Mouse (Mus musculus) embryo, embryonic 10 days (tissue): ENCODE measurements around the gene Tmem59l.
"Not testable (repeated sequence)": the region's sequence is repeated elsewhere in the genome, so short reads cannot be mapped to it uniquely, and the experiment has no call there.

Experiments
- DNase-seq: peaks from one replicate; pipeline ENCODE4 v3.0.0-alpha.2; 2015; ENCODE audit warnings: low spot score

Tmem59l gene

DNA sequence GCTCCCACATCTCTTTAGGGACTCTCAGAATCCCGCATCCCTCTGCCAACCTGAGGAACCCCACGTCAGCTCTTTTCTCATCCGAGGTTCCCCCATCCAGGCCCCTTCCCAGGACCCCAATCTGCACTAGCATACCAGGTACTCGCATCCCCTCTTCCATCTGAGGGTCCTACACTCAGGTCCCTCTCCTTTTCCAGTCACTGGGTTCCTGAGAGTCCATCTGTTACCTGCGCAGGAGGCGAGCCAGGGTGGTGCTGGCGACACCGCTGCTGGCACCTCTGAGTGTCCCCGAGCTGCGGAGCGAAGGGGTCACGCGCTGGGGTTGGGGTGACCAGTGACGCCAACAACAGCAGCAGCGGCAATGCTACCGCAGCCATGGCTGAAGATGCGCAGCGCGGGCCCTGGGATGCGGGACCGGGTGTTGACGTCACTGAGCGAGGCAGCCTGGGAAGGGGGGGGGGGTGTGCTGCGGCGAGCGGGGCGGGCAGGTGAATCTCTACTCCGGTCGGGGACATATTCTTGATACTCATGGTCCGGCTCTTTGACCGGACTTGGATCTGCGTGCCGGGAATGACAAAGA lies at the start of gene Tmem59l:
TSS of gene Tmem59l (minus strand) at position 418 of the 580 bp plus-strand sequence.
- no peak for DNase-seq

DNA sequence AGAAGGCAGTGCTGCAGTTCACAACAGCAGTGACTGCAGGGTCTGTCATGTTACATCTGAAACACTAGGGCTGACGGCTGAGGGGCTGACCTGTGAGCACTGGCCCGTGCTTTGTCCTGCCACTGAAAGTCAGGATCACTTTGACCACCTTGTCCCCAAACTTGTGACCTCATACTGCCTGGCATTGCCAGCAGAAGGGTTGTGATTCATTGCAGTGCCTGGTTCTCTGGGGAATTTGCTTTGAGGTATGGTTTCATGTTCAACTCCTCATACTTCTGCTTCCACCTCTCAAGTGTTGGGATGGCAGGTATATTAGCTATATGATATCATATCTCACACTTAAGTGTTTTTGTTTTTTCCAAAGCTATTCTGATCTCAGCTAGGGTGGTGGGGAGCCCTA lies 48.5 kb upstream of the Tmem59l start:
- no peak for DNase-seq

DNA sequence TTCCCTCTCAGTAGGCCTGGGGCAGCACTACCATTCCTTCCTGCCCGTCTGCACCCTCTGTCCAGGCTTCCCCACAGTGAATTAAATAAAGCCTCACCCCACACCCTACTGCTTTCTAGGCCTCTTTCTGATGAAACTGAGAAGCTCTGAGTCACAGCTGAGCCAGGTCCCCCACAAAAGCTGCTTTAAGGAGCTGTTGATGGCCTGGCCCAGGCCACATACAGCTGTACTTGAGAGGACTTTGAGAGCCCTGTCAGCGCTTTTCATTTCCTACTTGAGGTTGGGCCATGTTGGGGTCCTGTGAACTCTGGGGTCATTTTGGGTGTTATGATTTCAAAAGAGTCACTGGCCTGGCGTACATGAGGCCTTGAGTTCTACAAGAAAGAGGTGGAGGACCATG lies 48.1 kb upstream of the Tmem59l start:
- DNase-seq, result no peak

DNA sequence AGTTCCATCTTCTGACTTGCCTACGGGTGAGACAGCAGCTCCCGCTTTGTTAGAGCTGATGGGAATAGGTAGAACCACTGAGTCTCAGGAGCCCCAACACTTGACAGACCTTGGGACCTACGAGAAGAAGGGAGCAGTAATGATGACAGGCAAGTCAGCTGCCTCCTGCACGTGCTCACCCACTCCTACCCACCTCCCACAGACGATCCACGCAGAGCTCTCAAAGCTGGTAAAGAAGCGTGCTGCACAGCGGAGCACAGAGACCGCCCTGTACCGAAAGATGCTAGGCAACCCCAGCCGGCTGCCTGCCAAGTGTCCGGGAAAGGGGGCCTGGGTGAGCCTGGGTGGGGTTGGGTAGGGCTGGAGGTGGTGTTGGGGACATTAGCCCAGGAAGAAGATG lies 47.1 kb upstream of the Tmem59l start:
- no peak for DNase-seq

DNA sequence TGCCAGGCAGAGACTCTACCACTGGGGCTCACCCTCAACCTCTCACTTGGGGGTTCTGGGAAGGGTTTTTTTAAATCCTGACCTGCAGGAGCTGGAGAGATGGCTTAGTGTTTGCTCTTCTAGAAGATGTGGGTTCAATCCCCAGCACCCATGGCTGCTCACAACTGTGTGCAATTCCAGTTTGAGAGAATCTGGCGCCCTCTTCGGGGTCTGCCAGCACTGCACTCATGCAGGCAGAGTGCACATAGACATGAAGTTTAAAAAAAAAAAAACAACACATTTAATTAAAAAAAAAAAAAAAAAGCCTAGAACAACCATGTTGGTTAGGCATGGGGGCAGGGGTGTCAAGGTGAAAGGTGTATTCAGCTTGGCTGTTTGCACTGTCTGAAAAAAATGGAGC lies 43.2 kb upstream of the Tmem59l start:
- no peak for DNase-seq

DNA sequence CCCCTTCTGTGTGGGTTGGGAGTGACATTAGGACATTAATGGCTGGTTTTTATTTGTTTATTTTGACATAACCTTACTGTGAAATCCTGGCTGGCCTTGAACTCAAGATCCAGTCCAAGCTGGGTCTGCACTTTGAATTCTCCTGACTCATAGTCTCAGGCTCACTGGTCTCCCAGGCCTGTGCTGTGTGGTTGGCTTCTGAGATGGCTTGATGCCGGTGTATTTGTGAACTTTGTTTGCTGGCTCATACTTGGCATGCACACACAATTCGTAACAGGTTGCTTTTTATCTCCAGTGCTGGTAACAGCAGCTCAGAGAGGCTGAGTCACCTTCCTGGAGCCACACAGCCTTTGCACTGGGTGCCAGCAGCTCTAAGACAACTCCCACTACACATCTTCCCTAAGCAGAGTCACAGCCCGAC lies 42.6 kb upstream of the Tmem59l start:
- DNase-seq, result no peak

DNA sequence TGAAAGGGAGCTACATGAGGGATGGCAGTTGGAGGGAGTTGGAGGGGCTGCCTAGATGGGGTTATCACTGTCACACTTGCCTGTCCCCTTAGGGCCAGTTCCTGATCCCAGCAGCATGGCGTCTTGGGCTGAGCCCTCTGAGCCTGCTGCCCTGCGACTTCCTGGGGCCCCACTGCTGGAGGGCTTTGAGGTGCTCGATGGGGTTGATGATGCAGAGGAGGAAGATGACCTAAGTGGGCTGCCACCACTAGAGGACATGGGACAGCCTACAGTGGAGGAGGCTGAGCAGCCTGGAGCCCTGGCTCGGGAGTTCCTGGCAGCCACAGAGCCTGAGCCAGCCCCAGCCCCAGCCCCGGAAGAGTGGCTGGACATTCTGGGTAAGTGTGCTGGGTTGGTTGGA lies 42.1 kb upstream of the Tmem59l start:
- no peak for DNase-seq

DNA sequence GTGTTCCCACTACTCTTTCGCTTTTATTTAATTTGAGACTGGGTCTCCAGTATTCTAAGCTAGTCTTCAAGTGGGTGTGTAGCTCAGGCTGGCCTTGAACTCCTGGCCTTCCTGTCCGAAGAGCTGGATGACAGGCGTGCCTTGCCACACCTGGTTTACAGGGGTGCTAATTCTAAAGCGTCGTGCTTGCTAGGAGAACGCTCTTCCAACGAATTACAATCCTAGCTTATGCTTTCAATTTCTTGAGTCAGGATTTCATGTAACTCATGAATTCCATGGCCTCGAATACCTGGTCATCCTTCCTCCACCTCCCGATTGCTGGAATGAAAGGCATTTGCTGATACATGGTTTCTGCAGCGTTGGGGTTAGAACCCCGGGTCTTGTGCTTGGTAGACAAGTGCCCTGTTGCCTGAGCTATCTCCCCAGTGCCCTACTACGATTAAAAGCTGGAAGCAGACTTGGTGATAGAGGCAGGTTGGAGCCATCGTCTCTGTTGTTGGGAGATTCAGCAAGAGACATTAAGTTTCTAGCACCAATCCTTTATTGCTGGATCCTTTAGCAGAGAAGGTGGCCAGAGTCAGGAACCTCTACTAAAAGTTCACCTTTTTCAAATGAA lies 41.1 kb upstream of the Tmem59l start:
- DNase-seq, result no peak

DNA sequence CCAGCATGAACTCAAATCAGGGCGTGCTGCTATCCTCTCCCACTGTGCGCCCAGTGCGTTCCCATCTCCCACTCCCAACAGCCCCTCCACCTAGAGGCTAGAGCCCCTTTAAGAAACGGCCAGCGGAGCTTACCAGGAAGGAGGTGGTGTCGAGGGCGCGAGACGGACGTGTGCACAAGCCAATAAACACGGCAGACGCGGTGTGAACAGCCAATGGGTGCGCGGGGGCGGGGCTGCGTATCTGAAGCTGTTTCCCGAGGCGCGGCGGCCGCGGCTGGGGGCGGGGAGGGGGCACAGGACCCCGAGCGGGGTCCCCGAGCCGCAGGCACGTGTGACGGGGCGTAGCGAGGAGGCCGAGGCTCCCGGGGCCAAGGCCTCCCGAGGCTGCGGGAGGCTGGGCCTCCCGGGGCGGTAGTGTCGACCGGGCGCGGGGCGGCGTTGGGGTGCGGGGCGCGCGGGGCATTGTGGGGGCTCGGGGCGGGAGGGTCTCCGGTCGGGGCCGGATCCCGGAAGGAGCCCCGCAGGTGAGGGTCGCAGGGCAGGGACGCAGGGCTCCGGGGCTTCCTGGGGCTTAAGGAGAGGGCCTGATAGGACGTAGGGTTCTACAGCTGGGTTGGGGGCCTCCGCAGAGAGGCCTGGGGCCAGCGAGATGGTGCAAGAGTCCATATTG lies 40.5 kb upstream of the Tmem59l start, which contains the start of the genes Fkbp8 and Kxd1:
TSS of gene Fkbp8 (plus strand) at position 213 of the 670 bp plus-strand sequence.
TSS of gene Kxd1 (minus strand) at position 445 of the 670 bp plus-strand sequence.
- DNase-seq, result peak; percentile 99

DNA sequence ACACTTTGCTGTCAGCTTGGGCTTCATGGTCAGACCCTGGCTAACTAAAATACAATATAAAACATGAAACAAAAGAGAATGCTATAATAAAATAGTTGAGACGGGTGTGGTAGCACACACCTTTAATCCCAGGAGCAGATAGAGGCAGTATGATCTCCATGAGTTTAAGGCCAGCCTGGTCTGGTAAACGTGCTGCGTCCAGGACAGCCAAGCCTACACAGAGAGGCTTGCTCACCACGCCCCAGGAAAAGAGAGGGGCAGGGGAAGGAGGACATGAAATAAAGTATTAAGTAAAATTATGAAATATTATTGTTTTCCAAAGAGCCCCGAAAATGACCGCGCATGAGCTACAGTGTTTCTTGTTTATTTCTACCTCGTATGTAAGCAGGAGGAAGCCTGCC lies 40.0 kb upstream of the Tmem59l start:
- DNase-seq, result no peak

DNA sequence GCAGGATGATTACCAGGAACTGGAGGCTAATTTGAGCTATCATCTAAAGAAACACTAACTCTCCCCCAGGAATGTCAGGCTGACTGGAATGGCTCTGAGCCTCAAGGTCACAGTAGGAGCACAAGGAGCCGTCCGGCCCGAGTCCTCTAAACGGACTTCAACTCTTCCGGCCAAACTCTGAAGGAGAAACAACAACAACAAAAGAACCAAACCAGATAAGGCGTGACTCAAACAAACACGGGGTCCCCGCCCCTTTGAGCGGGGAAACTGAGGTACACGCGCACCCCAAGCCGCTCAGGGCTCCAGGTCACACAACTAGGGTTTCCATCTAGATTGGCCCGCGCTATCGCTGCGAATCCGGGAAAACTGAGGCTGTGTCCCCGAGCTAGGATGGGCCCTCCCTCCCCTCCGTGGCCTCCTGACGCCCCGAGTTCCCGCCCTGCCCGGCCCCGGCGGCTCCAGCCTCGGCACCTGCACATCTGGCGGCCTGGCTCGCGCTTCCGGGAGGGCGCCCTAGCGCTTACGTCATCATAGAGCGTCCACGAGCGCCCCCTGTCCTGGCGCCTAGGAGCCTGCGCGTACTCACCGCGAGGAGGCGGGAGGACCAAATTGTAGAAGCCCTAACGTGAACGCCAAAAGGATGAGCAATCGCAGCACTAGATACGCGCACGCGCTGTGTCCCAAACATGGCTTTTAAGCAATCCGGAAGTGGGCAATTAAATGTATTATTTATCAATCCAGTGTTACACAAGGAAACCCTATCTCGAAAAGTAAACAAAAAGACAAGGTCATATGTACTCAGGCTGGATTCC lies 35.6 kb upstream of the Tmem59l start:
- peak; percentile 99 for DNase-seq

DNA sequence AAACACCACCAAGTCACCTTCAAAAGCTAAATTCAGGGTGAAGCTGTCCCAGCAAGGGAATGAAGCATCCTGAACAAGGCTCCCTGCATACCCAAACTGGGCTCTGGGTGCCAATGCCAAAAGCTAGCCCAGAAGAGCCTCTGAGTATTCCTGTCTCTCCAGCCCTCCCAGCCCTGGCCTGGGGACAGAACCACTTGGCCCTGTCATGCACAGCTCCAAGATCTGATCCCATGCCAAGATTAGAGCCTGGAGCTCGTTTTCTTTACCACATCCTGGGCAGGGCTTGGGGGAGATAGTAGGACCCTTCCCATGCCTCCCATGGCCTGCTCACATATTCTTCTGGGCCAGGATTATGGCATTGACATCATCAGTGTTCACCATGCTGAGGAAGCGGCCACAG lies 32.4 kb upstream of the Tmem59l start:
- no peak for DNase-seq

DNA sequence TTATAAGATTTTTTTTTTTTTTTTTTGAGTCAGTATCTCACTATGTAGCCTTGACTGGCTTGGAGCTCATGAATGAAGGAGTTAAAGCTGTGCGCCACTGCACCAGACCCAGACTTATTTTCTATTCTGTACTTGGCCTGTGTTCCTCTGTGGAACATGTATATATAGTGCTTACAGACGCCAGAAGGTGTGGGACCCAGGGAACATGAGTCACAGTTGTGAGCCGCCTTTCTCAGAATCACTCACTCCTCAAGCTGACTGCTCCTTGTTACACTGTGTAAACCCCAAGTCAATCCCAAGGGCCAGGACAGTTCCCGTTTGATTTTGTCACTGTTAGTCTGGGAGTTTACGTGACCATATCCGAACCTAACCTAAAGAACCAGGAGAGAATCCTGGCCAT lies 31.9 kb upstream of the Tmem59l start:
- no peak for DNase-seq

DNA sequence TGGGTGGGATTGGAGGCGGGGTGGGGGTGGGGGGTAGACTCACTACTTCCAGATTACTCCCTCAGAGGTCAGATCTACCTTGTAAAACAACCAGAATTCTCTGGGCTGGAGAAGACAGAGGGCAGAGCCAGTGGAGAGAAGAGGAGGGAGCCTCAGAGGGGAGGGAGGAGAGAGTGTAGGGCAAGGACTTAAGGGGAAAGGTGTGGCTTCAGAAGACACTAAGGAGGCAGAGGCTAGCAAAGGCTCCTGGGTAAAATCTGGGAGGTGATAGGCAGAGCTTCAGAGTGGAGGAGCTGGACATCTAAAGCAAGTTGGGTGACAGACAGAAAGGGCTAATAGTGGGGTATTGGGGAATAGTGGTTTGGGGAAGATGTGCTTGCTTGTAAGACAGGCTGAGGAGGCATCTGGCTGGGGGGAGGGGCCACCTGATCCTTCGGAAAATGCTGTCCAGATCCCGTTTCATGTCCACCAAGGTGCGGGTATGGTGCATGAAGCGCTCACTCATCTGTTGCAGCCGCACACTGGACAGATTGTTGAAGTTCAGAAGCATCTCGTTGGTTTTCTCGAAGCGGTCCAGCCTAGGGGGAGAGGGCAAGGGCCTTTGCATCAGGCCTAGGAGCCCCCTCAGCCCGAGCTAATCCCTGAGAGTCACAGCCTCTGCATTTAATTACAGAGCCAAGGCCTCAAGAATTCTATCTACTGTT lies 30.9 kb upstream of the Tmem59l start:
- no peak for DNase-seq

DNA sequence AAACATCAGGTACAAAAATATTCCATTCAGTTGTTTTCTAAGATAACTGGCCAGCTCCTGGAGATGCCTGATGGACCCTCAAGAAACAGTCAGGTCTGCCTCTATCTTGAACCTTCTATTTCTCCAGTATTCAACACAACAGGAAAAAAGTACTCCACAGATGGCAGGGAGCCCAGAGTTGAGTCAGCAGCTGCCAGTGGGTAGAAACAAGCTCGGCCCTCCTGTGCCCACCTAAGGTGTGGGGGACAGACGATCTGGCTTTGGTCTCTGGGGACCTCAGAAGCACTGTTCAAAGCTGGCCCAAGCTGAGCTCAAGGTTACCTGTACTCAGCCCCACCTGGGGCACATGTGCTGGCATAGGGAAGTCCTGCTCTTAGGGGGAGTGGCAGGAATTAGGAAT lies 26.3 kb upstream of the Tmem59l start:
- no peak for DNase-seq

DNA sequence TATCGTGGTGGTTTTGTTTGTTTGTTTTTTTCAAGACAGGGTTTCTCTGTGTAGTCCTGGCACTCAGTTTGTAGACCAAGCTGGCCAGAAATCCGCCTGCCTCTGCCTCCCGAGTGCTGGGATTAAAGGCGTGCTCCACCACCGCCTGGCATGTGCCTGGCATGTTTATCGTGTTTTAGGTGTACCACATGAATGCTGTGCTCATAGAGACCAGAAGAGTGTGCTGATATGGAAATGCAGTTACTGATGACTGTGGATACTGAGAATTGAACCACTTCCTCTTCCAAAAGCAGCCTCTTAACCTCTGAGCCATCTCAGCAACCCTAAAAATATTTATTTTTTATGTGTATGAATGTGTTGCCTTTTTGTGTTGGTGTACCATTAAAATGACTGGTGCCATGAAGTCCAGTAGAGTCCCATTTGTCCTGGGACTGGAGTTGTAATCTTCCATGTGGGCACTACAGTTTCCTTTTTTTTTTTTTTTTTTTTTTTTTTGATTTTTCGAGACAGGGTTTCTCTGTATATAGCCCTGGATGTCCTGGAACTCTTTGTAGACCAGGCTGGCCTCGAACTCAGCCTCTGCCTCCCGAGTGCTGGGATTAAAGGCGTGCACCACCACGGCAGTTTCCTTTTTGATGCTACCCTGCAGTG lies 25.2 kb upstream of the Tmem59l start:
- DNase-seq, result no peak

DNA sequence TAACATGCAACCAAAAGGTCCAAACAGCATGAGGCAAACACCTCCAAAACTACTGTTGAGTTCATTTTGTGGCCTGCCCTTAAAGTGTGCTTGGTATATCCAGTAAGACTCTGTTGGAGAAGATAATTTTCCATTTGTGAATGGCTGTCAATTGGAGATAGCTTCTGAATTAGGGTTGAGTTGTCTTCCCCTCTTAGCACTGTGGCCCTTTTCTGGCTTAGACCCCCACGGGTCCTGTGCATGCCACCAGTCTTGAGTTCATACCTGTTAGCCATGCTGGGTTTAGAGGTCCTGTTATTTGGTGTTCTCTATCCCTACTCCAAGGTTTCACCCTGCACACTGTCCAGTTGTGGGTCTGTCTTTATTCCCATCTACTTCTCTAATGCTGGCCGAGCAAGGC lies 24.6 kb upstream of the Tmem59l start:
- DNase-seq, result no peak

DNA sequence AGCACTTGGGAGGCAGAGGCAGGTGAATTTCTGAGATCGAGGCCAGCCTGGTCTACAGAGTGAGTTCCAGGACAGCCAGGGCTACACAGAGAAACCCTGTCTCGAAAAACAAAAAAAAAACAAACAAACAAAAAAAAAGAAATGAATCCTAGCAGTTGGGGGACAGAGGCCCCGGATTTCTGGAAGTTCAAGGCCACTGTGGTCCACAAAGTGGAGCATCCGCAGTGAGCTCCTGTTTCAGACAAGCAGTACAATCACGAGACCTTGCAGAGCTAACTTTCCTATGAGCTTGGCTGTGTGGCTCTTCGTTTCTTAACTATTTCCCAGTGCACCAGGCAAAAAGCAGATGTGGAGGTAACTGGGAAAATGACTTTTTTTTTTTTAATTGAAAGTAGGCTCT lies 24.0 kb upstream of the Tmem59l start:
- DNase-seq, result not testable (repeated sequence)

DNA sequence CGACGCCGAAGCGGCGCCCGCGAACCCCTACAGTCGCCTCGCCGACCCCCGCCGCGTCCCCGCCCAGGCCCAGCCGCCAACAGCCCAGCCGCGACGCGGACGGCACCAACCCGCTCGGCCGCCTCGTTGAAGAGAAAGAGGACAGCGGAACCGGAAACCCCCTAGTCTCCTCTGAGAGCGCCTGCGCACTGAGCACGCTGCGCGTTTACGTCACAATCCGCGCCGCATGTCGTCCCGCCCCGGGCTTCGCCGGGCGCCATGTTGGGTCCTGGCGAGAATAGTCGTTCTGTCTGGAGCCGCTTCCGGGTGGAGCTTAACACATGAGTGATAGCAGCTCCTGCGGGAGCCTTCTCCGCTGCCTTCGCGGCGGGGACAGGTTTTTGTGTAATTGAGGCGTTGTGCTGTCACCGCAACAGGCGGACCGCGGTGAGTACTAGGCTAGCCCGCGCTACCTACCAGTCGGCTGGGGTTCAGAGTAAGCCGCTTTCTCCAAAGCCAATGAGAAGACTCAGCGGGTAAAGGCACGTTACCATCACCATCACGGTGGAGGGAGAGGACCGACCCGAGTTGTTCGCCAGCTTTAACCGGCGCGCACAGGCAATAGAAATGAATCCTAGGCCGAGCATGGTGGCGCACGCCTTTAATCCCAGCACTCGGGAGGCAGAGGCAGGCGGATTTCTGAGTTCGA lies 23.2 kb upstream of the Tmem59l start, which contains the start of gene Uba52:
TSS of gene Uba52 (minus strand) at position 574 of the 688 bp plus-strand sequence.
- peak; percentile 99 for DNase-seq

DNA sequence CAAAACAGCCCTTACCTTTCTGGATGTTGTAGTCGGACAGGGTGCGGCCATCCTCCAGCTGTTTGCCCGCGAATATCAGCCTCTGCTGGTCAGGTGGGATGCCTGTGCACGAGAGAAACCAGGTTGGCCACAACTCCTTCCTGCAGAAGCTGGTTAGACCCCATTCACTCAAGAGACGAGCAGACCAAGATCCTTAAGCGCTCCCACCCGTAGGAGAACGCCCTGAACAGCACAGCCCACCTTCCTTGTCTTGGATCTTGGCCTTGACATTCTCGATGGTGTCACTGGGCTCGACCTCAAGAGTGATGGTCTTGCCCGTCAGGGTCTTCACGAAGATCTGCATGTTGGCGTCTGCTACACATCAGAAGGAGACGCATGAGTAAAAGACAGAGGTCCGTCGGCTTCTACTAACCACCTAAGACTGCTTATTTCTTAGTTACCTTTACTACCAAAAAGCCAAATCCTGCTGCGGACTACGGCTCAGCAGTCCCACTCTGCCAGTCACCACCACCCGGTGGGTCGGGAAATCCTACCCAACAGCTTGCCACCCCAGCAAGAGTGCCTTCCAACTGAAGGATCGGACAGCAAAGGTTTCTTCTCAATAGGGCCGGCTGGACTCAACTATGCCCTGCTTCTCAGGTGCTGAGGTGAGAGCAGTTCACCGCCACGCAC lies 22.3 kb upstream of the Tmem59l start:
- DNase-seq, result no peak
